Mouse (Mus musculus) kidney, adult 2 months (tissue): ENCODE measurements around the gene Gtf2h4. TPM values are rescaled to one million over a fixed set of nuclear protein-coding genes. Genes with fewer than 3 reads are reported as not detected.

Experiments used
- DNase-seq: peaks from one replicate; pipeline ENCODE4 v3.0.0; 2021
- H3K27ac ChIP-seq: fragments of 200-500 bp; 2 replicates; pipeline ENCODE4 v1.5.1; 2012; ENCODE audit warnings: low read depth, low read length, control low read depth, inconsistent platforms; ENCODE audit not compliant: insufficient read depth
- H3K27me3 ChIP-seq: fragments of 200-500 bp; replicated peaks from 2 replicates; pipeline ENCODE4 v1.6.1; 2012; ENCODE audit warnings: mild to moderate bottlenecking, moderate library complexity, low read length, inconsistent platforms; ENCODE audit not compliant: control insufficient read depth, insufficient read depth
- H3K36me3 ChIP-seq: fragments of 200-500 bp; 2 replicates; pipeline ENCODE4 v1.6.1; 2012; ENCODE audit warnings: mild to moderate bottlenecking, moderate library complexity, low read length, inconsistent platforms; ENCODE audit not compliant: control insufficient read depth, insufficient read depth
- H3K4me1 ChIP-seq: fragments of 200-500 bp; 2 replicates; pipeline ENCODE4 v1.6.1; 2011; ENCODE audit warnings: low read length; ENCODE audit not compliant: control insufficient read depth, insufficient read depth
- H3K4me3 ChIP-seq: fragments of 200-500 bp; 2 replicates; pipeline ENCODE4 v1.5.1; 2011; ENCODE audit warnings: mild to moderate bottlenecking, low read depth, low read length, control low read depth; ENCODE audit not compliant: insufficient read depth
- CTCF ChIP-seq: fragments of 200-500 bp; conservative IDR thresholded peaks from 2 replicates; pipeline ENCODE4 v1.5.1; 2011; ENCODE audit warnings: low read depth, mild to moderate bottlenecking, control low read depth, low read length, moderate library complexity, mixed read lengths; ENCODE audit not compliant: insufficient read depth, insufficient read length
- POLR2A ChIP-seq: fragments of 200-500 bp; IDR thresholded peaks from one replicate; pipeline ENCODE4 v1.6.1; 2011; ENCODE audit warnings: low read depth, low read length, control low read depth
- WGBS: fragments of 180-500 bp; shearing (Covaris S2); methylation state at CpG from one replicate; pipeline ENCODE4 v1.1.7; 2018; 5-methylcytosine and 5-hydroxymethylcytosine counted together
- polyA plus RNA-seq: library from polyadenylated mRNA; depleted of rRNA; stranded (reverse); fragments of >200 nt; gene quantifications from 2 replicates; pipeline ENCODE4 v1.2.3, GENCODE M21; 2012

Gtf2h4 gene
- polyA plus RNA-seq, 1 experiment: 29.1 TPM

DNA sequence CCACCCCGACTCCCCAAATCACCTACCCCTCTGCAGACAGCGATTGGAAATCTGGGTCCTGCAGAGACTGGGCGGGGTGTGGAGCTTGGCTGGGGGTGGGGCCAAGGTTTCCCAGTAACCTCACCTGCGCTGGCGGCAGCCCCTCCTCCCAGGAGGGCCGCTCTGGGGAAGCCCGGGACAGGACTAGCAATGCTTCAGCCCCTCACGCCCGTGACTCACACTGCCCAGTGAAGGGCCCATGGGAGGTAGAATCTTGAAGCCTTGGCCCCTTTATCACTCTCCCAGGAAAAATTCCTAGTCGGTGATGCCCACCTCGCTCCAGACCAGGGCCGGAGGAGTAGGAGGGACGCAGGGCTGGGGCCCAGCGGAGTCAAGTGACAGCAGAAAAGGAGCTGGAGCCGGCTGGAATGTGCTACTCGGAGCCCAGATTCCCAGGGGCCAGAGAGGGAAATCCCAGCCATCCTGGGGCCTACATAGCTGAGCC, 28.5 kb upstream of the Gtf2h4 start:
- TF ChIP-seq CTCF (no peak), POLR2A (no peak)
- H3K4me1 ChIP-seq: peaks cover 30% of the 10 kb centered on the region
- H3K4me3 ChIP-seq: peak overlapping the region; percentile 51
- H3K36me3 ChIP-seq: no peaks in the 10 kb centered on the region
- no peaks in the 10 kb centered on the region for H3K27me3 ChIP-seq
- H3K27ac ChIP-seq: peak overlapping the region; percentile 95
- peak; percentile 91 for DNase-seq
- 9% methylated on average over 16 of the region's 16 CpGs for WGBS

DNA sequence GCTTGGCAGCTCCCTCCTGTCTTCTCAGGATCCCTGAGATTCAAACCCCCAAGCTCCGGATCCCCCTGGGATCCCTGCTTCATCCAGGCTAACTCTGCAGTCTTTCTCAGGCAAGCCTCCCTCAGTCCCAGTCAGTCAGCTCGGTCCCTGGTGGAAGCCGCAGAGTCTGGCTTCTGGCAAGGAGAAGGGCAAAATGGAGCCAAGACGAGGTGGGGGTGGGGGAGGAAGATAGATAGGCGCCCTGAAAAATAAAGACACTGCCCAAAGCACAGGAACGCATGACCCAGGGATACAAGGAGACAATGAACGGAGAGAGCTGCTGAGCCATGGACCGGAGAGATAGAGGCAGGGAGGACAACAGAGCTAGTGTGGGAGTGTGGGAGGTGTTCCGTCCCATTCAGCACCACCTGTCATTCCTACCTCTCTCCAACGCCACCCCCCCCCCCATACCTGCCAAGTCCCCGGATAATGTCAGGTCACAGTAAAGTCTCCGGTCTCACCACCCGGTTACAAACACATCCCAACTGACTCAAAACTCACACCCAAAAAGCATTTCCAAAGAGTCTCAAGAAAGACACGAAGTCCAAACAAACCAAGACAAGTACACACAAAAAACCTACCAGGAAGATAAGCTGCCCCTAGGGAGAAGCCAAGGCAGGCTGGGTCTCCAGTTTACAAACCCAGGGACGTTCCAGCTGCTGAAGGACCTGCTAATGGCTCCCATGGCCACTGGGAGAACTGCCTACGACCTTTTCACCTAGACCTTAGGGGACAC, 27.9 kb upstream of the Gtf2h4 start:
- Histone ChIP-seq H3K27me3 (no peaks in the 10 kb centered on the region), H3K36me3 (no peaks in the 10 kb centered on the region), H3K27ac (peak overlapping the region; percentile 83), H3K4me3 (peak overlapping the region; percentile 51), H3K4me1 (peaks cover 33% of the 10 kb centered on the region)
- DNase-seq: peak; percentile 50
- 3% methylated on average over 16 of the region's 16 CpGs for WGBS
- TF ChIP-seq POLR2A (no peak), CTCF (no peak)

DNA sequence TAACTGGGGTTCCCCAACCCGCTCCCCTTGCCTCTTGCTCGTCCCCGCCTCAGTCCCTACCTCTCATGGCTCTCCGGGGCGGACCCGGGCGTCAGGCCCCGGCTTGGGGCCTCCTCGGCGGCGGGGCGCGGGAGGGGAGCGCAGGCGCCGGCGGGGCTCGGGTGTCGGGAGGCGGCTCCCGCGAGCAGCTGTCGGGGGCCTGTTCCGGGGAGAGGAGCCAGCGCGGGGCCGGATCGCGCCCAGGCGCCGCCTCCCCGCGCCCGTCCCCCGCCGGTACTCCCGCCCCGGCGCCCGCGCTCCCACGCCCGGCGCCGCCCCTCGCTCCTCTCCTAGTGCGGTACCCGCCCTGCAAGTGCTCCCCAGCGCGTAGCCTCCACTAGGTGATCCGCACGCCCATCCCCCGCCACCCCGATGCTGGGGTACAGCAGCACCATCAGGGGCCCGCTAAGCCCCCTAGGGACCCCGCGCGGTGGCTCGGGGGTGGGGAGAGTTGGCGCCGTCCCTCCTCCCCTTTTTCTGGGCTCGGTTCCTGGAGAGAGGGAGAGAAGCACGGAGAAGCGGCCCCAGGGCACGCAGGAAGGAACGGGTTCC, 26.9 kb upstream of the Gtf2h4 start:
- H3K4me1 ChIP-seq: peaks cover 30% of the 10 kb centered on the region
- DNase-seq: peak; percentile 92
- 1% methylated on average over 62 of the region's 66 CpGs for WGBS

DNA sequence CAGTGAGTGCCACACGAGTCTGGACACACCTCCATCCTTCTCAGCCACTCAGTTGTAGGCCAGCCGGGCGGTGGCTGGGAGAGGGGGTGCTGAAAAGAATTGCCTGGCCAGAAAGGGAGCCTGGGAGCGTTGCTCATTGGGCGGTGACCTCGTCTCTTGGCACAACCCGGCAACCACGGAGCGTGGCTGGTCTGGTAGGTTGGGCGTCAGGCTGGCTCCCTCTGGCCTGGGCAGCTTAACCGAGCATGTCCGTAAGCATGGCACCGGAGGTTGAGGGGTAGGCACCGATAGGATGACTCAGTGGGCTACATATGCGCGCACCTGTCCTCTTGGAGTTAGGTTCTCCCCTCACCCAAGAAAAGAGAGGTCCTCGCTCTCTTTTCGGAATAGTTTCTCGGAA, 26.4 kb upstream of the Gtf2h4 start:
- Histone ChIP-seq H3K27me3 (no peaks in the 10 kb centered on the region), H3K36me3 (no peaks in the 10 kb centered on the region; the same call in 1 of the 2 replicates), H3K27ac (peak overlapping the region; percentile 87), H3K4me3 (peak overlapping the region; percentile 51), H3K4me1 (peaks cover 30% of the 10 kb centered on the region)
- DNase-seq: peak; percentile 95
- 1% methylated on average over 19 of the region's 19 CpGs for WGBS
- TF ChIP-seq CTCF (no peak), POLR2A (peak; percentile 3)

More for the DNA sequence above, 26.9 kb upstream of the Gtf2h4 start:
- TF ChIP-seq CTCF (no peak), POLR2A (no peak)
- Histone ChIP-seq H3K4me3 (peak overlapping the region; percentile 51), H3K27me3 (no peaks in the 10 kb centered on the region), H3K36me3 (no peaks in the 10 kb centered on the region; the same call in 1 of the 2 replicates), H3K27ac (peak overlapping the region; percentile 87)

DNA sequence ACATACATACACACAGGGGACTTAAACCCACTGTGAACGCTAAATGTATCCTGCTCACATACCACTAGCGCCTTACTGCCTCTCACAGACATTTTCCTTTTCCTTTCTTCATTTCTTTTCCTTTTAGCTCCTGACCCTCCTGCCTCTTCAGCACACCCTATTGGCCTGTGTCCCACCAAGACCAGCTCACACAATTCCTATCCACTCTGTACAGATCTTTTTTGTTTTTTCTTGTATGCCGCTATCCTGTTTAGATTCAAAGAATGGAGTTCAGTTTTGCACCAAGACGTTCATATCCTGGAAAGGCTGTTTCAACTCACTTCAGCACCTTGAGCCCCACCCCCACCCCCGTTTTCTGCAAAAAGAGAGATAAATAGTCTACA, 25.0 kb upstream of the Gtf2h4 start:
- no peaks in the 10 kb centered on the region for H3K27me3 ChIP-seq
- 57% methylated on average over 5 of the region's 5 CpGs for WGBS
- no peak overlapping the region for H3K4me3 ChIP-seq
- no peaks in the 10 kb centered on the region; the same call in 1 of the 2 replicates for H3K36me3 ChIP-seq
- no peak overlapping the region; the same call in 1 of the 2 replicates for H3K27ac ChIP-seq
- H3K4me1 ChIP-seq: peaks cover 22% of the 10 kb centered on the region
- no peak for TF ChIP-seq POLR2A
- no peak for TF ChIP-seq CTCF
- no peak for DNase-seq

DNA sequence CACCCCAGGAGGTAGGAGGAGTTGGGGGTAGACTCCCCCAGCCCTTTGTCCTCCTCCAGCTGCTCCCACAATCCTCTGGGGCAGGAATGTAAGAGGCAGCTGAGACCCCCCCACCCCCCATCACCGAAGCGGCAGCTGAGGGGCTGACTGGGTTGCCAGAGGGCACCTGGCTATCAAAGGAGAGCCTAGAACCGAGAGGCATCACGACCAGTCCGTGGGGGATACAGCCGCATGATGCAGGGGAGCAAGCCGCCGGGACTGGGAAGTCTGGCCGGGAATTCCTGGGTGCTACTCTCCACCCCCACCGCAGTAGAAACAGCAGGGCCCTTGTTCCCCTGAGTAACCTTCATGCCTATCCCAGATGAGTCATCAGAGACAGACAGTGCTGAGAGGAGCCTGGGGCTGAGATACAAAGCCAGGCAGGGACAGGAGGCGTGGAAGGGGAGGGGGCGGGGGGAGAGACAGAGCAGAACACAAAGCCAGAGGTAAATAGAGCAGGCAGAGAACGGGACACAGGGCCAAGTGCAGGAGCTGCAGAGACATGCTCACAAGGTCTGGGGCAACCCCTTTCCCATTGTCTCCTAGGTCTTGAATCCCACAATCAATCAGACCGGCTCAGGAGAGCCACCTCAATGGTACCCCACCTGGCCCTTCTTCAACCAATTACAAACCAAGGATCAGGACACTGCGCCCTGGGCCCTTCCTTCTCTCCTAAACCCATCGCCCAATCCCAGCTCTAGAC, 24.4 kb upstream of the Gtf2h4 start:
- H3K27ac ChIP-seq: peak overlapping the region; percentile 57; the same call in 1 of the 2 replicates
- peaks cover 22% of the 10 kb centered on the region for H3K4me1 ChIP-seq
- no peak overlapping the region for H3K4me3 ChIP-seq
- WGBS: 18% methylated on average over 16 of the region's 16 CpGs
- no peaks in the 10 kb centered on the region for H3K27me3 ChIP-seq
- no peaks in the 10 kb centered on the region; the same call in 1 of the 2 replicates for H3K36me3 ChIP-seq
- DNase-seq: peak; percentile 33
- TF ChIP-seq CTCF (no peak), POLR2A (no peak)

DNA sequence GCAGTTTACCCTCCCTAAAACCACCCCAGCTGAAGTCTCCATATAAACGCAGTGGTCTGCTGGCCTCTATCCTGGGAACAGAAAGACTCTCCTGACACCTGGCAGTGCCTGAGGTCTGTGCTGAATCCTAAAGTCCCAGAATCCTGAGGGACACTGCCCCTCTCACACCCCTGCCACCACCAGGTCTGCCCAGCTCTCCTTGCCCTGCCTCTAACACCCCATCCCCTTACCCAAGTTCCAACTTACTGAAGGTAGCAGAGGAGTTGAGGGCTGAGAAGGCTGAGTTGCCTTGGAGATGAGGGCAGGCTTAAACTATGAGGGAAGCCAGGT, 23.9 kb upstream of the Gtf2h4 start:
- Histone ChIP-seq H3K4me1 (peaks cover 22% of the 10 kb centered on the region), H3K27ac (peak overlapping the region; percentile 57; the same call in 1 of the 2 replicates), H3K4me3 (no peak overlapping the region), H3K27me3 (no peaks in the 10 kb centered on the region), H3K36me3 (no peaks in the 10 kb centered on the region; the same call in 1 of the 2 replicates)
- no peak for DNase-seq
- WGBS: 30% methylated on average over 1 of the region's 1 CpGs
- TF ChIP-seq POLR2A (no peak), CTCF (no peak)
